Mouse (Mus musculus): ENCODE measurements around the gene Ear10.
"Not testable (repeated sequence)": the region's sequence is repeated elsewhere in the genome, so short reads cannot be mapped to it uniquely, and the experiment has no call there.

DNA sequence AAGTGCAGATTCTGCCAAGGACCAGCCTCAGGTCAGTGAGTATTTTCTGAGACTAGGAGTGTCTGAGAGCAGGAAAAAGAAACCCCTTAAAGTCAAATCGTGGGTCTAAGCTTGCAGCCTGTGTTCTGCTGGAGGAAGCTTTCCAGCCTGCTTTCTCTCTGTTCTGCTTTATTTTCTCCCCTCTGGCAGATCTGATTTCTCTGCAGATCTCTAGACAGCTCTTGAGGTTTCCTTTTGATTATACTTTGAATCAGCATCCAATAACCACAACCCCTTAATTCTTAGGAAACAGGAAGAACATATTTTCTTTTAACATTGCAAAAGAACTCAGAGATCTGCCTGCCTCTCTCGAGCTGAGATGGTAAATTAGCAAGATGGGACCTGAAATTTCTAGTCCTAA is 30.0 kb upstream of the Ear10 start:
- TF ChIP-seq CTCF (conservative IDR thresholded peaks at IDR 0.05 in 1 of 2, IDR thresholded peaks at IDR 0.05 in 1 of 2; ENCODE audit: low read depth in 2 of 2, low read length in 2 of 2); PAX5 (IDR thresholded peaks at IDR 0.05; ENCODE audit: low read length); JUN (IDR thresholded peaks at IDR 0.05; ENCODE audit: insufficient read depth, low read depth, low read length); MAZ (IDR thresholded peaks at IDR 0.05; ENCODE audit: low read depth, low read length): not testable (repeated sequence)
